Mouse (Mus musculus) C2C12 (cell line): ENCODE results near the gene Erg. TPM values are rescaled to one million over a fixed set of nuclear protein-coding genes. Genes with fewer than 3 reads are reported as not detected.

Experiments used
- H3K27me3 ChIP-seq: one replicate; pipeline ENCODE4 v1.6.1; 2011; ENCODE audit not compliant: control insufficient read depth, insufficient read depth, insufficient read length
- H3K36me3 ChIP-seq: one replicate; pipeline ENCODE4 v1.6.1; 2011; ENCODE audit not compliant: control insufficient read depth, insufficient read depth
- H3K4me3 ChIP-seq: one replicate; pipeline ENCODE4 v1.5.1; 2011; ENCODE audit warnings: mild to moderate bottlenecking, control low read depth; ENCODE audit not compliant: poor library complexity, insufficient read depth, severe bottlenecking
- H3K79me2 ChIP-seq: one replicate; pipeline ENCODE4 v1.6.1; 2011; ENCODE audit not compliant: control insufficient read depth, insufficient read depth
- H3K79me3 ChIP-seq: one replicate; pipeline ENCODE4 v1.6.1; 2011; ENCODE audit warnings: low read depth, control low read depth
- H3ac ChIP-seq: one replicate; pipeline ENCODE3; 2011; ENCODE audit warnings: low read depth; ENCODE audit not compliant: control insufficient read depth, insufficient read length
- CEBPB ChIP-seq: IDR thresholded peaks from one replicate; pipeline ENCODE4 v1.6.1; 2011; ENCODE audit warnings: low read depth, mild to moderate bottlenecking, control low read depth, moderate library complexity
- CTCF ChIP-seq: IDR thresholded peaks from one replicate; pipeline ENCODE4 v1.5.1; 2011; ENCODE audit not compliant: control insufficient read depth, insufficient read depth, insufficient read length
- FOSL1 ChIP-seq: IDR thresholded peaks from one replicate; pipeline ENCODE4 v1.8.0; 2011; ENCODE audit warnings: mild to moderate bottlenecking, low read length; ENCODE audit not compliant: poor library complexity, insufficient read depth, severe bottlenecking
- MAX ChIP-seq: IDR thresholded peaks from one replicate; pipeline ENCODE4 v1.6.1; 2011; ENCODE audit warnings: mild to moderate bottlenecking, control low read depth
- MYOD1 ChIP-seq: IDR thresholded peaks from one replicate; pipeline ENCODE4 v1.6.1; 2011; ENCODE audit warnings: low read depth; ENCODE audit not compliant: control insufficient read depth, insufficient read length
- MYOG ChIP-seq: IDR thresholded peaks from one replicate; pipeline ENCODE4 v1.6.1; 2011; ENCODE audit not compliant: control insufficient read depth, insufficient read length; ENCODE audit errors: extremely low read depth
- USF1 ChIP-seq: IDR thresholded peaks from one replicate; pipeline ENCODE4 v1.6.1; 2011; ENCODE audit warnings: low read depth, mild to moderate bottlenecking, control low read depth, moderate library complexity
- polyA plus RNA-seq: library from polyadenylated mRNA; unstranded; fragments of >200 nt; fragmentation: generic; extraction: Trizol; gene quantifications from one replicate; pipeline ENCODE4 v1.2.1, GENCODE M21; 2012; ENCODE audit warnings: missing spikeins

Erg gene
- polyA plus RNA-seq, 1 experiment: 0.05 TPM

- TF ChIP-seq CEBPB: no peak
- TF ChIP-seq CTCF: no peak
- no peak for TF ChIP-seq USF1
- no peak for TF ChIP-seq MYOG
- no peak for TF ChIP-seq MAX
- TF ChIP-seq MYOD1: no peak
- no peak for TF ChIP-seq FOSL1
- Histone ChIP-seq H3K79me3 (no peaks in the 10 kb centered on the region), H3ac (no peak overlapping the region), H3K27me3 (peaks cover 18% of the 10 kb centered on the region), H3K79me2 (no peaks in the 10 kb centered on the region), H3K36me3 (no peaks in the 10 kb centered on the region), H3K4me3 (no peak overlapping the region)
Measured at GRCm38 (mm10) chr16:95519520-95519919, 66.9 kb downstream of the Erg start.

GRCm38 (mm10) chr16:95506051-95506450 is 80.3 kb downstream of the Erg start:
- H3K27me3 ChIP-seq: peaks cover 18% of the 10 kb centered on the region
- H3ac ChIP-seq: no peak overlapping the region
- no peak for TF ChIP-seq USF1
- no peak for TF ChIP-seq FOSL1
- TF ChIP-seq MAX: no peak
- no peak for TF ChIP-seq MYOD1
- TF ChIP-seq MYOG: no peak
- TF ChIP-seq CTCF: no peak
- no peak for TF ChIP-seq CEBPB

GRCm38 (mm10) chr16:95496582-95497300 is 89.7 kb downstream of the Erg start:
- Histone ChIP-seq H3K79me2 (no peaks in the 10 kb centered on the region), H3K36me3 (no peaks in the 10 kb centered on the region), H3K4me3 (no peak overlapping the region), H3ac (no peak overlapping the region), H3K79me3 (no peaks in the 10 kb centered on the region), H3K27me3 (peaks cover 37% of the 10 kb centered on the region)
- TF ChIP-seq CEBPB: no peak
- no peak for TF ChIP-seq MAX
- no peak for TF ChIP-seq FOSL1
- no peak for TF ChIP-seq CTCF
- no peak for TF ChIP-seq MYOG
- no peak for TF ChIP-seq USF1
- TF ChIP-seq MYOD1: no peak

More at GRCm38 (mm10) chr16:95506051-95506450, 80.3 kb downstream of the Erg start:
- Histone ChIP-seq H3K79me3 (no peaks in the 10 kb centered on the region), H3K4me3 (no peak overlapping the region), H3K79me2 (no peaks in the 10 kb centered on the region), H3K36me3 (no peaks in the 10 kb centered on the region)

GRCm38 (mm10) chr16:95494108-95494507 is 92.3 kb downstream of the Erg start:
- no peak for TF ChIP-seq CEBPB
- Histone ChIP-seq H3K4me3 (no peak overlapping the region), H3K27me3 (peaks cover 43% of the 10 kb centered on the region), H3ac (no peak overlapping the region), H3K79me2 (no peaks in the 10 kb centered on the region), H3K79me3 (no peaks in the 10 kb centered on the region), H3K36me3 (no peaks in the 10 kb centered on the region)

DNA sequence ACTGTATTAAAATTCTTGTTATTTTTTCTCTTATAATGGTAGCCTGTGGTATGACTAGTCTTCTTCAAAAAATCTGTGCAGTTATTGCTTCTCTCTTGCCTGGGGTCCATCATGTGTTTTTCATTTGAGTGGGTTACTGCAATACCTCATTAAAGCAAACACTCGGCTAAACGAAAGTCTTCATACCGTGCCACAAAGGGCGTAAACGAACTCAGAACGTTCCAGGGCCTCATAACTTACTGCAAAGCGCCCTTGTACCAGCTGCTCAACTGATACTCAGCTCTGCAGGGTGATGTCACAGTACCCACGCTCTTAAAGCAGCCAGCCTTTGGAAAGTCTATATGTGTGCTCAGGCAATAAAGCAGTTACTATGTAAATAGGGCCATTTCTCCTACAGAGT is 93.1 kb downstream of the Erg start:
- Histone ChIP-seq H3K79me3 (no peaks in the 10 kb centered on the region), H3K79me2 (no peaks in the 10 kb centered on the region), H3K27me3 (peaks cover 44% of the 10 kb centered on the region), H3ac (no peak overlapping the region), H3K4me3 (no peak overlapping the region), H3K36me3 (no peaks in the 10 kb centered on the region)
- no peak for TF ChIP-seq USF1
- TF ChIP-seq FOSL1: no peak
- TF ChIP-seq MAX: no peak

GRCm38 (mm10) chr16:95492146-95492545 is 94.2 kb downstream of the Erg start:
- Histone ChIP-seq H3ac (no peak overlapping the region), H3K27me3 (peaks cover 40% of the 10 kb centered on the region), H3K36me3 (no peaks in the 10 kb centered on the region), H3K79me2 (no peaks in the 10 kb centered on the region), H3K4me3 (no peak overlapping the region), H3K79me3 (no peaks in the 10 kb centered on the region)
- no peak for TF ChIP-seq MYOG
- no peak for TF ChIP-seq USF1
- TF ChIP-seq MYOD1: no peak
- no peak for TF ChIP-seq CEBPB
- TF ChIP-seq MAX: no peak
- TF ChIP-seq CTCF: no peak
- no peak for TF ChIP-seq FOSL1
